Mouse (Mus musculus) gastrocnemius, postnatal 36 days (tissue): ENCODE results near the gene Gcdh. TPM values are rescaled to one million over a fixed set of nuclear protein-coding genes. Genes with fewer than 3 reads are reported as not detected.

Experiments
- DNase-seq, 2 experiments: peaks; one replicate each; pipeline ENCODE4 v3.0.0; 2022
- intact Hi-C: fragments of 180-260 bp; cut with DNase I; formaldehyde crosslinking; loops from one replicate; pipeline ENCODE4 v1.15.1; 2025
- microRNA-seq, 2 experiments: library from miRNA; unstranded; fragments of <30 nt; microRNA quantifications; one replicate each; pipeline ENCODE4 v1.2.0; 2021
- total RNA-seq, 2 experiments: library from RNA; stranded (reverse); gene quantifications; 2 replicates each; pipeline ENCODE4 v1.2.3; 2021

Gene Gcdh
- total RNA-seq, 2 experiments from 2014 or later = 25.5 to 45.9 TPM

- no peak for DNase-seq
- intact Hi-C loops = no loop called here
These were observed 54.3 kb downstream of the Gcdh start for GRCm38 (mm10) chr8:84839411-84839810.

GRCm38 (mm10) chr8:84838513-84838912, 55.2 kb downstream of the Gcdh start:
- intact Hi-C loops = no loop called here
- no peak for DNase-seq

- intact Hi-C loops = no loop called here
- no peak for DNase-seq
These were observed 55.7 kb downstream of the Gcdh start for GRCm38 (mm10) chr8:84837912-84838470.

- intact Hi-C loops = no loop called here
- DNase-seq = no peak
These were observed 56.4 kb downstream of the Gcdh start for GRCm38 (mm10) chr8:84837149-84837911.

Small RNA genes lying within 50 kb of the gene (microRNA-seq; reads per million reads assigned to microRNA genes)
- gene Gm24197 (0 reads per million in 2 experiments), gene Mir7069 (0.74 to 2.1 reads per million in 2 experiments)

Other genes with a start within 250 kb of the Gcdh start
- 1 to 10 TPM; 5.6 to 9.3 TPM for gene Ier2, start 231.1 kb downstream of the Gcdh start, total RNA-seq
- gene Trmt1, start 207.6 kb downstream of the Gcdh start, total RNA-seq = 10 to 100 TPM; 39.8 to 43.3 TPM
- 10 to 100 TPM; 18.1 to 20.1 TPM for gene Nacc1, start 206.1 kb downstream of the Gcdh start, total RNA-seq
- gene Lyl1, start 192.5 kb downstream of the Gcdh start, total RNA-seq = 1 to 10 TPM in 1 of 2 experiments, under 1 TPM in 1; 0.96 to 1.4 TPM
- 1 to 10 TPM in 1 of 2 experiments, not detected in 1; 1.0 TPM for gene G430095P16Rik, start 170.9 kb downstream of the Gcdh start, total RNA-seq
- 100 to 1,000 TPM; 433 to 510 TPM for gene Nfix, start 93.6 kb downstream of the Gcdh start, total RNA-seq
- 1 to 10 TPM; 8.3 to 9.9 TPM for gene Dand5, start 71.1 kb downstream of the Gcdh start, total RNA-seq
- 10 to 100 TPM; 17.7 to 23.0 TPM for gene Gadd45gip1, start 62.4 kb downstream of the Gcdh start, total RNA-seq
- gene Rad23a, start 53.3 kb downstream of the Gcdh start, total RNA-seq = 100 to 1,000 TPM; 136 to 151 TPM
- 100 to 1,000 TPM; 153 to 159 TPM for gene Calr, start 47.0 kb downstream of the Gcdh start, total RNA-seq
- gene Farsa, start 36.9 kb downstream of the Gcdh start, total RNA-seq = 10 to 100 TPM; 22.1 to 26.2 TPM
- 1 to 10 TPM in 1 of 2 experiments, under 1 TPM in 1; 0.71 to 1.4 TPM for gene Syce2, start 21.8 kb downstream of the Gcdh start, total RNA-seq
- gene Klf1, start 8.0 kb upstream of the Gcdh start, total RNA-seq = not detected
- 1 to 10 TPM; 3.7 to 5.1 TPM for gene Dnase2a, start 14.6 kb upstream of the Gcdh start, total RNA-seq
- not detected for gene Mast1, start 43.4 kb upstream of the Gcdh start, total RNA-seq
- not detected for gene Rtbdn, start 53.1 kb upstream of the Gcdh start, total RNA-seq
- not detected for gene Gm49661, start 75.5 kb upstream of the Gcdh start, total RNA-seq
- gene Prdx2, start 75.7 kb upstream of the Gcdh start, total RNA-seq = 100 to 1,000 TPM; 180 to 196 TPM
- gene Rnaseh2a, start 75.8 kb upstream of the Gcdh start, total RNA-seq = 10 to 100 TPM; 23.3 to 23.8 TPM
- 10 to 100 TPM in 1 of 2 experiments, 1 to 10 TPM in 1; 4.3 to 12.8 TPM for gene Junb, start 84.8 kb upstream of the Gcdh start, total RNA-seq
- 1 to 10 TPM; 1.4 to 1.5 TPM for gene Hook2, start 96.7 kb upstream of the Gcdh start, total RNA-seq
- not detected for gene Best2, start 120.6 kb upstream of the Gcdh start, total RNA-seq
- 10 to 100 TPM; 49.7 to 50.8 TPM for gene Asna1, start 131.4 kb upstream of the Gcdh start, total RNA-seq
- gene Trir, start 132.9 kb upstream of the Gcdh start, total RNA-seq = 10 to 100 TPM; 71.9 to 73.6 TPM
- gene Tnpo2, start 143.0 kb upstream of the Gcdh start, total RNA-seq = 10 to 100 TPM; 29.3 to 29.7 TPM
- 1 to 10 TPM; 1.4 to 2.4 TPM for gene Fbxw9, start 166.1 kb upstream of the Gcdh start, total RNA-seq
- gene Gm5741, start 174.1 kb upstream of the Gcdh start, total RNA-seq = not detected
- gene Dhps, start 177.8 kb upstream of the Gcdh start, total RNA-seq = 10 to 100 TPM; 18.2 to 23.6 TPM
- 10 to 100 TPM; 37.3 to 44.5 TPM for gene Wdr83os, start 186.8 kb upstream of the Gcdh start, total RNA-seq
- 10 to 100 TPM; 13.5 to 15.6 TPM for gene Wdr83, start 187.4 kb upstream of the Gcdh start, total RNA-seq
- 1 to 10 TPM; 9.0 TPM for gene Man2b1, start 189.3 kb upstream of the Gcdh start, total RNA-seq
- 1 to 10 TPM in 1 of 2 experiments, under 1 TPM in 1; 0.76 to 1.1 TPM for gene Zfp791, start 229.2 kb upstream of the Gcdh start, total RNA-seq